Mouse (Mus musculus) urinary bladder, postnatal 25 days (tissue): ENCODE results near the gene Efna3.
A peak's percentile ranks its signal among the peaks of the same experiment; 100 is the strongest.

Source experiments
- DNase-seq: peaks from one replicate; pipeline ENCODE4 v3.0.0; 2022; ENCODE audit warnings: low spot score

The Efna3 gene

DNA sequence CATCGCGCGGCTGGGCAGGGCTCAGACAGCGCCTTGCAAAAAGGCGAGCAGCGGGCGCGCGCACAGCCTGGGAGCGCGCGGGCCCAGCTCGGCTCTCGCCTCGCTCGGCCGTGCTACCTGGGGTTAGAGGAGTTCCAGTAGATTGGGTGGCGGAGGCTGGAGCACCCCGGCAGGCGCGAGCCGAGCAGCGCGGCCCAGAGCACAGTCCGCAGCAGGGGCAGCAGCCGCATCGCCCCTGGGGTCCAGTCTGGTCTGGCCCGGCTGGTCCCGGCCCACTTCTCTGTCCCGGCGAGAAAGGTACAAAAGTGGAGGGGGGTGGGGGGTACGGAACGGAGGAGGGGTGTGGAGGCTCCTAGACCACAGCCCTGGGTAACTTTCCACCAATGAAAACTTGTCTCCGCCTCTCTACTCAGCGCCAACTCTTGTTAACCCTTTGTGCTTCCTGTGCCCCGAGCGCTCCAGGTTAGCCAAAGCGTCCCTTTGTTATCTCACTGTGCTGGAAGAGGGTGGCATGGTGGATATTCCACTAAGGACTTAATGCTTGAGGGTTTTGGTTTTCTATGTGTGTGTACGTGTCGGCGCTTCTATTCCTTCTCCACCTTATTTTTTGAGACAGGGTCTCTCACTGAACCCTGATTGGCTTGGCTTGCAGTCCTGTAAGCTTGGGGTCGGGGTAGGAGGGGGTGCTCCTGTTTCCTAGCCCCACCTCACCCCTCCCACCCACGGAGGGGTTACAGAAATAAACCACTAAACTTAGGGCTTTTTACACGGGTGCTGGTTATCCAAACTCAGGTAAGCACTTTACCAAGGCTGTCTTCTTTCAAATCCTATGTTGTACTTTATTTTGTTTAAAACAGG lies 15.2 kb upstream of the Efna3 start, which contains the start of gene Efna4:
Efna4 (minus strand) TSS at position 308 of the 858 bp plus-strand sequence.
- DNase-seq, result peak; percentile 53

DNA sequence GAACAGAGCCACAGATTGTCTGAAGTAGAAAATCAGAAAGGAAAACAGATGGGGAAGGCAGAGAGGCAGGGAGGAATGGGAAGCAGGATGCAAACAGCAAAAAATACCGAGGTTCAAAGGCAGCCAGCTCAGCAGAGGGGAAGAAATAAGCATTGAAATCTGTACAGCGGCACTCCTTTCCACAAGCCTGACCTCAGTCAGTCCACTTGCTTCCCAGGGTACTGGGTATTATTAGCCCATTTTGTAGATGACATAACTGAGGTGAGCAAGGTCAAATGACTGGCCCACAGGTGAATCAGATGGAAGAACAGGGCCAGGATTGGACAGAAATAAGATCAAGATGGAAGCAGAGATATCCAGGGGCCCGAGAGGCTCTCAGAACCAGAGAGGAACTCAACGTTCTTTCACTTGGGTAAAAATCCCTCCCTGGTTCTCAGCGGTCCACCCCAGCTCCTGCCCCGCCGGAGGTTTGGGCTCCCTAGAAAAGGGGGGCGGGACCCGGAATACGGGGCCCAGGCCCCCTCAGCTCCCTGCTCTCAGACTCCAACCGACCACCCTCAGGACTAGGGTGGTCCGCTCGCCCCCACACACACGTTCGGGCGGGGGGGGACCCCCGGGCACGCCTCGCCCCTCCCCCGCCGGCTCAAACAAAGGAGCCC lies 14.4 kb upstream of the Efna3 start:
- no peak for DNase-seq

- no peak for DNase-seq
Measured at GRCm38 (mm10) chr3:89336529-89336928, 13.8 kb upstream of the Efna3 start.

DNA sequence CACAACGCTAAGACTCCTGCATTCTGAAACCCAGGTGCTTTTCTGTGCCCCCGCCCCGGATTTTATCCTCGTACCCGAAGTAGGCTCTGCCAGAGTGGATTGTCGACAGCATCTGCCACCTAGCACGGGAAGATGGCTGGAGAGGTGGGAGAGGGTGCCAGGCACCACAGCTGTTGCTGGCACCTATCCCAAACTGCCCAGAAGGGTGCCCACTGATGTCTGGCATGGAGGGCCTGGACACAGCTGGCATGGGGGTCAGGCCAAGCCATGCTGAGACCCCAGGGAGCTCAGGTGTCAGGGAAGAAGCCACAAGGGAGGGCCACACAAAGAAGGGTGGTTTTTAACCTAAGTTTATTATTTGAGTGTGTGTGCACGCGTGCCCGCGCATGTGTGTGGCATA lies 10.3 kb upstream of the Efna3 start:
- no peak for DNase-seq

DNA sequence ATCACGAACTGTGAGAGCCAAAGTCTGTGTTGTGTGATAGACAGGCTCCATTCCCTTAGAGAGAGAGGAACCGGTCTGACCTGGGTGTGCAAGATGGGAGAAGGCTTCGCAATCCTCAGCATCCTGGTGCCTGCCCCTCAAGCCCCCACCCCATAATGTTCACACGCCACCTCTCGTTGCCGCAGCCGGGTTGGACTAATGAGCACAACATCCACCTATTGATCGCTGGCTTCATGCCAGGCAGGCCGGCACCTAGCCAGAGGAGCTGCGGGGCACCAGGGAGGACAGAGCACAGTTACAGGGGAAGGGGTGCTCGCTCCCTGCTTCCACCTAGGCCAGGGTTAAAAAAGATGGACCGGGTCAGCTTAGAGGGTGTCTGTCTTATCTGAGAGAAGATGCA lies 9.7 kb upstream of the Efna3 start:
- no peak for DNase-seq

- no peak for DNase-seq
Measured at GRCm38 (mm10) chr3:89332013-89332412, 9.2 kb upstream of the Efna3 start.

DNA sequence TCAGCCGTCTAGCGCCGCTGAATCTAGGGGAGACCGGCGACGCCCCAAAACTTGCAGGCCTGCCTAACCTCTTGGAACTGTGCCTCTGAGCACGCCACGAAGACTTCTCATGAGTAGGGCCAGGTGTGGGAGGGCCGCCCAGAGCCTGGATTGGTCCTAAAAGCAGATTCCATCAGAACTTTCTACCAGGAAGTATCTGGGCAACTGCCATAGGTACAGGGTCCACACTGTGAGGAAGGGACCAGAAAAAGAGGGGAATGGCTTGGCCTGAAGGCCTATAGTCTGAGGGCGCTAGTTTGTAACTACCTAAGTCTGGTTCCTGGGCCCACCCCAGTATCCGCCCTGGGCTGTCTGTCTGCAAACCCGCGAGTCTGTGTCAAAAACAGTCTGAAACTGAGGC lies 8.8 kb upstream of the Efna3 start:
- no peak for DNase-seq

GRCm38 (mm10) chr3:89330948-89331347 lies 8.2 kb upstream of the Efna3 start:
- DNase-seq, result no peak

- no peak for DNase-seq
Measured at GRCm38 (mm10) chr3:89330346-89330745, 7.6 kb upstream of the Efna3 start.

- no peak for DNase-seq
Measured at GRCm38 (mm10) chr3:89328623-89329022, 5.9 kb upstream of the Efna3 start.

- DNase-seq, result no peak
Measured at GRCm38 (mm10) chr3:89327371-89327870, 4.7 kb upstream of the Efna3 start.

DNA sequence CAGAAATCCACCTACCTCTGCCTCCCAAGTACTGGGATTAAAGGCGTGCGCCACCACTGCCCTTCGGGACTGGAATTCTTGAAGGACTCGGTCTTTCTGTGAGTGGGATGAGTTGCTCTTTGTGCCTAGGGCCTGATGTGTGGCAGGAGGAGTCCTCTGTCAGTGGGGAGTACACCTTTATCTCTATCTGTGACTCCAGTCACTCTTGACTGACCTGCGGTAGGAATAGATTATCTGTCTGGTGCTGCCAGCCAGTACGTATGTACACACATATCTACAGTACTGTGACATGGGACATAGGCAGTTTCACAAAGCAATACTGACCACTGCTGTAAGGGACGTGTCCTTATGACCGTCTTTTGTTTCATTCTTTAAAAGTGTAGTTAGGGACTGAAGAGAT lies 3.1 kb upstream of the Efna3 start:
- no peak for DNase-seq

GRCm38 (mm10) chr3:89322131-89322500 lies 649 bp downstream of the Efna3 start:
- no peak for DNase-seq

DNA sequence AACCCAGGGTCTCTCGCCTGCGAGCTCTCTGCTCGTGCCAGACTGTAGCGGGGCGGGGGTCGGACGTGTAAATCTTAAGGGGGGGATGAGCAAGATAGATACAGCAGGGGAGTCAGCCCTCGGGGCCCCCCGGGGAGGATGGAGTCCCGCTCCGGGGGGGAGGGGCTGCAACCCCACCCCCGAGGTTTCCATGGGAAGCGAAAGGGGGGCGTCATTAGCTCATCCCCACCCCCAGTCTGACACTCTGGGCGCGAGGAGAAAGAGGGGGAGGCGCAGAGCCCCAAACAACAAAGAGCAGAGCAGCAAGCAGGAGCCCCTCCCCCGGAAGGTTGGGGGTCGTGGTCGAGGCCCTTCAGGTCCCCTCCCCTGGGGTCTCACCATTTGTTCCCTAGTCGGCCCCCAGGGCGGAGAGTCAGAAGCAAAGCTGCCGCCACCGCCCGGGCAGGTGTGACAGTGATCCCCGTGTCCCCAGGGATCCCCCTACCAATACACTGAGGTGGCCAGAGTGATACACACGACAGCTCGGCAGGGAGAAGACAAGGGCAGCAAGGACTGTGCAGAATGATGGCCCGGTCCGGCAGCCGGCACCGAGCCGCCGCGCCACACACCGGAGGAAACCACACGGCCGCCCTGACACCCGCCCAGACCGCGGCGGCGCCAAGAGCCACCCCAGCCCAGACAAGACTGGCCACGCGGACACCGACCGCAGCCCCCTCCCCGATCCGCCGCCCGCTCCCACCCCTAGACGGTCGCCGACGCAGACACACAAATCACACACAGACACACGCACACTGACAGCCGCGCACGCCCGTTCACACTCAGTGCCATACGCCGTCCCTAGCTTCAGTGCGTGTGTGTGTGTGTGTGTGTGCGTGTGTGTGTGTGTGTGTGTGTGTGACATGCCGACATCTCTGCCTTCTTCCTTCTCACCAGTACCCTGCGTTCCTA lies 1.3 kb downstream of the Efna3 start:
- DNase-seq, result no peak

DNA sequence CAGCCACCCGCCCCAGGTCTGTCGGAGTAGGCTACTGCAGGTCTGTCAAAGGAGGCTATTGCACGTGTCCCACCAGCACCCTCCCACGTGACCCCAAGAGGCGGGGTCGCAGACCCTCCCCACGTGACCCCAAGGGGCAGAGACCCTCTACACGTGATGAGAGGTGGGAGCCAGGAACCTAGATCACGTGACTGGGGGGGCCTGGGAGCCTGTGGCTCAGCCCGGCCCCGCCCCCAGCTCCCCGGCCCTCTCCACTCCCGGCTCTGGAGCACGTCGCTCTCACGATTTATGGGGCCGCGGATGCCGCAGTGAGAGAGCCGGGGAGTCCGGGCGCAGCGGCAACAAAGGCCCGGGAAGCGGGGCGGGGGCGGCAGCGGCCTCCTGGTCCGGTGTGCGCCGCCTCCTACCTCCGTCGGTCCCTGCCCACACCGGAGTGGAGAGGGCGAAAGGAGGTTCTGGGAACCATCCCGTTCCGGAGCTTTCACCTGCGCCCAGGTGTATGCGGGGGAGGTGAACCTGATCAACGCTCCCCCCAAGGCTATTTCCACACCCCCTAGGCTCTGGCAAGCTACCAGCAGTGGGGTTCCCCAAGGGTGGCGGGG lies 2.1 kb downstream of the Efna3 start:
- DNase-seq, result no peak

DNA sequence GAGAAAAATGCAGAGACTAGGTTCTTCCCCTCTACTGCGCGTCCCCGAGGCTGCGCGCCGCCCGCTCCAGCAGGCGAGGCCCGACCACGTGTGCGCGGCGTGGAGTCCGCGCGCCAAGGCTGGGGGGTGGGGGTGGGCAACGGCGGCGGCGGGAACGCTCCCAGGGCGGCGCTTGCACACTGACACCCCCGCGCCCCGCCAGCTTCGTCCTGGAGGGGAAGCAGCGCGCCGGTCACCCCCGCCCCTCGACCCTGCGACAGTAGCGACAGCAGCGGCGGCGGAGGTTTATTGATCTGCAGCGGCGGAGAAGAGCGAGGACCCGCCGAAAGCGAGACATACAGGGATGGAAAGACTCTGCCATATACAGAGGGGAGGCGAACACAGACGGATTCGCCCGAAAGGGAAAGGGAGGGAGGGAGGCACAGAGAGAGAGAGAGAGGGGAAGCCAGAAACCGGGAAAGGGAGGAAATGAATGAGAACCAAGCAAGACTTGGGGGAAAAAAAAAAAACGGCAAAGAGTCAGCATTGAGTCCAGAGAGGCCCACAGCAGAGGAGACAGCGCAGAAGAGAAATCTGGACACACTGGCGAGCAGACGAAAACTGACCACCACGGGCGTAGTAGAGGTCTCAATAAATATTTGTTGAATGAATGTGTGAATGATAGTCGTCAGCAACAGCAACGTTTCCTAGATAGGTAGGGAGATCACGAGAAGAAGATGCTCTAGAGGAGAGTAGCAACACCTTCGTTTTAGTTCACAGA lies 3.0 kb downstream of the Efna3 start:
- no peak for DNase-seq

DNA sequence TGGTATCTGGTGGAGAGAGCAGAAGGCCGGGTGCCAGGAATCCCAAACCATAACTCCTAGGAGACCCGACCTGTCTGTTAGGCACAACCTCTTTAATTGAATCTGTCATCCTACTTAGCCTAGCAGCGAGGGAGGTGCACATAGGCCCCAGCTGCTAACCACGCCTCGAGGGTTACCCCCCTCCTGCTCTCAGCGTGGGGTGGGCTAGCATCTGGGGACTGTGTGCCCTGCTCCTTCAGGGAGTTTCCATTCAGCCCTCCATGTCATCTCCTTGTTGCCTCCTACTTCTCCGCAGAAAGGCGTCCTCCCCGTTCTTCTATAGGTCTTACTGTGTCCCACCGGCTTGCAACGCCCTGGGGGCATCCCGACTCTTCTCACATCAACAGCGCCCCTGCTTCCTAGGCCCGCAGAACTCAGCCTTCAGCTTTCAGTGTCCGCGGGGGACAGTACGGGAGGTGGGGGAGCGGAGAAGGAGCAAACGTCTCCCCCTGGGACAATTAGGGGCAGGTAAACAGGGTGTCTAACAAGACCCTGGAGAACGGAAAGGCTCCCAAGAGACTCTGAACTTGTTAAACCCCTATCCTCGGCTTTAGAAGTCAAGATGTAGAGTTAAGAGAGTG lies 3.7 kb downstream of the Efna3 start:
- no peak for DNase-seq

DNA sequence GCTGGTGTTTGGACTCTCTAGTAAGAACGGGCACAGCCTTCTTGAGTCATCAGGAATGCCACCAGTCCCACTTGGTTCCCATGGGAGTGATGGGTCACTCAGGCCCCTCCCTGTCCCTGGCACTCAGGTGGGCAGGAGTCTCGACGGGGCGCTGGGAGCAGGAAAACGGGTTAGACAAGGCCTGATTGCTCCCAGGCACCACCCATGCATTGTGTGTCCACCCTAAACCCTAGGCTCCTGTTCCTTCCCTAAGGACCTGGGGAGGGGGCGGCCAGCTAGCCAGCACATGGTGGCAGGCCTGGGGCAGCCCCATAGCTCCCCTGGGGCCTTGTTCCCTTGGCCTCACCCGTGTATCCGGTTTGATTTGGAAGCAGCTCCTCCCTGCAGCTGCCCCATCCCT lies 4.4 kb downstream of the Efna3 start:
- DNase-seq, result no peak

- no peak for DNase-seq
Measured at GRCm38 (mm10) chr3:89317246-89317645, 5.5 kb downstream of the Efna3 start.

DNA sequence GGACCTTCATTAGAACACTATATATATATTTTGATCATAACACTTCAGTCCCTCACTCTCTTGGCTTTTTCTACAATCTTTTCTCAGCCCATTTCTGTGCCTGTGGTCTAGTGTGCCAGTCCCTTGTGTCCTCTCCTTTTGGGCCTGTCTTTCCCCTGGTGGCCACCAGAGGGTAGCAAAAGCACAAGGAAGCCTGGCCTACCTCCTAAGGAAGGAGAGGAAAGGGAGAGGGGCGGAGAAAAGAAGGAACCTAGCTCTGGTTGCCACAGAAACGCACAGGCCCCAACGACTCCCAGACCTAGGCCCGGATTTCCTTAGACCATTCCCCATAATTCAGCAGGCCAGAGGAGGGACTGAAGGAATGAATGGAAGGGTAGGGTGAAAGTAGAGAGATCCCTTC lies 5.9 kb downstream of the Efna3 start:
- peak; percentile 76 for DNase-seq
